Mouse (Mus musculus) myocyte (in vitro differentiated cells): Measurements from ENCODE around the gene Celf5. TPM values are rescaled to one million over a fixed set of nuclear protein-coding genes. Genes with fewer than 3 reads are reported as not detected.

Experiments
- H3K27me3 ChIP-seq: one replicate; pipeline ENCODE4 v1.6.1; 2011; ENCODE audit not compliant: control insufficient read depth, insufficient read depth, insufficient read length
- H3K36me3 ChIP-seq: one replicate; pipeline ENCODE4 v1.6.1; 2011; ENCODE audit not compliant: control insufficient read depth, insufficient read depth
- H3K4me2 ChIP-seq: one replicate; pipeline ENCODE4 v1.6.1; 2011; ENCODE audit warnings: low read depth, control low read depth
- H3K4me3 ChIP-seq: one replicate; pipeline ENCODE4 v1.5.1; 2011; ENCODE audit warnings: mild to moderate bottlenecking, control low read depth, moderate library complexity
- H3K79me2 ChIP-seq: one replicate; pipeline ENCODE4 v1.6.1; 2011; ENCODE audit not compliant: control insufficient read depth, insufficient read depth
- H3ac ChIP-seq: one replicate; pipeline ENCODE4 v1.6.1; 2011; ENCODE audit not compliant: control insufficient read depth, insufficient read length
- CEBPB ChIP-seq: IDR thresholded peaks from 2 replicates; pipeline ENCODE4 v1.6.1; 2011; ENCODE audit warnings: mild to moderate bottlenecking, moderate library complexity; ENCODE audit not compliant: poor library complexity, insufficient read depth, severe bottlenecking
- E2F4 ChIP-seq: IDR thresholded peaks from one replicate; pipeline ENCODE4 v1.6.1; 2011; ENCODE audit warnings: mild to moderate bottlenecking, control low read depth, moderate library complexity; ENCODE audit not compliant: insufficient read depth
- MAX ChIP-seq: IDR thresholded peaks from one replicate; pipeline ENCODE4 v1.6.1; 2011; ENCODE audit warnings: low read depth, mild to moderate bottlenecking, control low read depth
- MYOD1 ChIP-seq, 3 experiments: IDR thresholded peaks; one replicate each; pipeline ENCODE4 v1.6.1; 2011; ENCODE audit warnings: control low read depth in 2 of 3, low read depth in 2 of 3, mild to moderate bottlenecking in 2 of 3, moderate library complexity in 1 of 3; ENCODE audit not compliant: insufficient read length in 2 of 3, control insufficient read depth in 1 of 3
- MYOG ChIP-seq, 3 experiments: IDR thresholded peaks; one replicate each; pipeline ENCODE4 v1.6.1; 2011; ENCODE audit warnings: control low read depth in 2 of 3, low read depth in 2 of 3, mild to moderate bottlenecking in 2 of 3; ENCODE audit not compliant: insufficient read length in 2 of 3, control insufficient read depth in 1 of 3, insufficient read depth in 1 of 3
- POLR2A ChIP-seq: IDR thresholded peaks from one replicate; pipeline ENCODE4 v1.6.1; 2011; ENCODE audit warnings: low read depth, mild to moderate bottlenecking, control low read depth, moderate library complexity; ENCODE audit not compliant: insufficient read length
- POLR2AphosphoS2 ChIP-seq: IDR thresholded peaks from one replicate; pipeline ENCODE4 v1.6.1; 2011; ENCODE audit warnings: low read depth, control low read depth; ENCODE audit not compliant: insufficient read length
- REST ChIP-seq: IDR thresholded peaks from one replicate; pipeline ENCODE4 v1.6.1; 2011; ENCODE audit warnings: mild to moderate bottlenecking, control low read depth, moderate library complexity; ENCODE audit not compliant: insufficient read depth, insufficient read length
- SRF ChIP-seq: IDR thresholded peaks from one replicate; pipeline ENCODE4 v1.6.1; 2011; ENCODE audit warnings: low read depth; ENCODE audit not compliant: control insufficient read depth, insufficient read length
- TCF12 ChIP-seq: IDR thresholded peaks from one replicate; pipeline ENCODE4 v1.6.1; 2011; ENCODE audit warnings: mild to moderate bottlenecking, control low read depth; ENCODE audit not compliant: poor library complexity, insufficient read depth, severe bottlenecking
- TCF3 ChIP-seq: IDR thresholded peaks from one replicate; pipeline ENCODE4 v1.6.1; 2011; ENCODE audit warnings: low read depth, control low read depth; ENCODE audit not compliant: insufficient read length
- USF1 ChIP-seq: IDR thresholded peaks from one replicate; pipeline ENCODE4 v1.6.1; 2011; ENCODE audit warnings: low read depth, mild to moderate bottlenecking, control low read depth, moderate library complexity
- polyA plus RNA-seq: library from polyadenylated mRNA; unstranded; fragments of >200 nt; fragmentation: generic; extraction: Trizol; gene quantifications from one replicate; pipeline ENCODE4 v1.2.1, GENCODE M21; 2012; ENCODE audit warnings: missing spikeins

Celf5 gene
- polyA plus RNA-seq, 1 experiment = 0.37 TPM

GRCm38 (mm10) chr10:81491018-81491417 lies 8.5 kb upstream of the Celf5 start:
- Histone ChIP-seq H3K79me2 (peaks cover 23% of the 10 kb centered on the region), H3K4me3 (no peak overlapping the region), H3K36me3 (peaks cover 10% of the 10 kb centered on the region), H3K4me2 (no peak overlapping the region), H3ac (no peak overlapping the region), H3K27me3 (no peaks in the 10 kb centered on the region)
- TF ChIP-seq MYOG (IDR thresholded peaks at IDR 0.05; ENCODE audit: control insufficient read depth in 1 of 3, insufficient read depth in 1 of 3, insufficient read length in 2 of 3, low read depth in 2 of 3) (no peak), MYOD1 (IDR thresholded peaks at IDR 0.05; ENCODE audit: control insufficient read depth in 1 of 3, insufficient read length in 2 of 3, low read depth in 2 of 3) (no peak), POLR2A (no peak), E2F4 (no peak), SRF (no peak), TCF3 (no peak)

GRCm38 (mm10) chr10:81489941-81490340 lies 7.4 kb upstream of the Celf5 start:
- H3K36me3 ChIP-seq = peaks cover 10% of the 10 kb centered on the region
- H3K27me3 ChIP-seq = no peaks in the 10 kb centered on the region
- H3K79me2 ChIP-seq = peaks cover 14% of the 10 kb centered on the region
- no peak overlapping the region for H3ac ChIP-seq
- peak; percentile 34 for TF ChIP-seq POLR2A
- no peak for TF ChIP-seq MYOD1 (IDR thresholded peaks at IDR 0.05; ENCODE audit: control insufficient read depth in 1 of 3, insufficient read length in 2 of 3, low read depth in 2 of 3)
- no peak overlapping the region for H3K4me3 ChIP-seq
- no peak overlapping the region for H3K4me2 ChIP-seq

GRCm38 (mm10) chr10:81488081-81488480 lies 5.6 kb upstream of the Celf5 start:
- TF ChIP-seq TCF12 (no peak), POLR2AphosphoS2 (no peak), E2F4 (no peak), CEBPB (no peak)
- Histone ChIP-seq H3K79me2 (no peaks in the 10 kb centered on the region), H3K27me3 (no peaks in the 10 kb centered on the region), H3K36me3 (peaks cover 10% of the 10 kb centered on the region), H3K4me2 (no peak overlapping the region), H3K4me3 (no peak overlapping the region), H3ac (no peak overlapping the region)

GRCm38 (mm10) chr10:81486496-81486895 lies 4.0 kb upstream of the Celf5 start:
- H3ac ChIP-seq = no peak overlapping the region
- H3K4me3 ChIP-seq = no peak overlapping the region
- peaks cover 10% of the 10 kb centered on the region for H3K27me3 ChIP-seq
- TF ChIP-seq CEBPB (no peak), MYOG (IDR thresholded peaks at IDR 0.05; ENCODE audit: control insufficient read depth in 1 of 3, insufficient read depth in 1 of 3, insufficient read length in 2 of 3, low read depth in 2 of 3) (peak in 2 of 3 experiments; percentile 58 to 72), REST (no peak), USF1 (no peak), POLR2A (no peak), E2F4 (no peak), MAX (no peak), SRF (no peak), TCF3 (peak; percentile 39), MYOD1 (IDR thresholded peaks at IDR 0.05; ENCODE audit: control insufficient read depth in 1 of 3, insufficient read length in 2 of 3, low read depth in 2 of 3) (peak in 2 of 3 experiments; percentile 81 to 87), POLR2AphosphoS2 (no peak), TCF12 (no peak)
- no peaks in the 10 kb centered on the region for H3K79me2 ChIP-seq
- no peaks in the 10 kb centered on the region for H3K36me3 ChIP-seq
- H3K4me2 ChIP-seq = no peak overlapping the region

GRCm38 (mm10) chr10:81485479-81486018 lies 3.0 kb upstream of the Celf5 start:
- H3K27me3 ChIP-seq = peaks cover 14% of the 10 kb centered on the region
- H3ac ChIP-seq = no peak overlapping the region
- no peak overlapping the region for H3K4me3 ChIP-seq
- no peaks in the 10 kb centered on the region for H3K36me3 ChIP-seq
- no peak for TF ChIP-seq MYOG (IDR thresholded peaks at IDR 0.05; ENCODE audit: control insufficient read depth in 1 of 3, insufficient read depth in 1 of 3, insufficient read length in 2 of 3, low read depth in 2 of 3)
- TF ChIP-seq REST = no peak
- no peak for TF ChIP-seq MYOD1 (IDR thresholded peaks at IDR 0.05; ENCODE audit: control insufficient read depth in 1 of 3, insufficient read length in 2 of 3, low read depth in 2 of 3)
- no peak for TF ChIP-seq POLR2AphosphoS2
- no peak for TF ChIP-seq USF1
- TF ChIP-seq E2F4 = no peak
- TF ChIP-seq POLR2A = no peak
- no peak for TF ChIP-seq SRF
- no peak for TF ChIP-seq TCF3
- no peak for TF ChIP-seq MAX
- no peak for TF ChIP-seq TCF12
- no peak for TF ChIP-seq CEBPB
- H3K4me2 ChIP-seq = no peak overlapping the region
- no peaks in the 10 kb centered on the region for H3K79me2 ChIP-seq
